Mouse (Mus musculus): ENCODE measurements around the gene Cnih1.

GRCm38 (mm10) chr14:46800684-46801345 is 12.6 kb upstream of the Cnih1 start:
- TF ChIP-seq TAL1 (conservative IDR thresholded peaks at IDR 0.05; ENCODE audit: low read depth, low read length): no peak
- no peak for TF ChIP-seq CTCF (IDR thresholded peaks at IDR 0.05; ENCODE audit: low read depth, low read length)

All from G1E (cell line).